Mouse (Mus musculus): Measurements from ENCODE around the gene Pak1. TPM values are rescaled to one million over a fixed set of nuclear protein-coding genes. Genes with fewer than 3 reads are reported as not detected.

The Pak1 gene
- total and polyA plus RNA-seq, 2 experiments from 2014 or later: 0.79 to 1.2 TPM

GRCm38 (mm10) chr7:97821875-97822274, 33.5 kb downstream of the Pak1 start:
- no peak overlapping the region for H3K4me2 ChIP-seq (ENCODE audit: low read depth, low read length)
- TF ChIP-seq EP300 (IDR thresholded peaks at IDR 0.05; ENCODE audit: low read depth) (no peak), CTCF (IDR thresholded peaks at IDR 0.05; ENCODE audit: low read depth) (no peak)
- no peaks in the 10 kb centered on the region for H3K9me3 ChIP-seq (replicated peaks; ENCODE audit: control insufficient read depth, low read length)
- no peak overlapping the region for H3K9ac ChIP-seq (replicated peaks; ENCODE audit: low read depth, low read length)
- no peak for ATAC-seq (ENCODE audit: insufficient read depth, low read depth)
- no peaks in the 10 kb centered on the region for H3K27me3 ChIP-seq (ENCODE audit: control insufficient read depth, insufficient read depth, low read length)
- no peak for DNase-seq (ENCODE audit: low spot score)
- H3K4me3 ChIP-seq (ENCODE audit: low read depth, low read length): no peak overlapping the region
- H3K27ac ChIP-seq (ENCODE audit: low read depth): no peak overlapping the region
- 83% methylated on average over 2 of the region's 2 CpGs for WGBS
- H3K36me3 ChIP-seq (replicated peaks; ENCODE audit: control insufficient read depth, insufficient read depth, low read length): no peaks in the 10 kb centered on the region
- H3K4me1 ChIP-seq (ENCODE audit: control insufficient read depth, insufficient read depth): no peaks in the 10 kb centered on the region

- Histone ChIP-seq H3K4me2 (ENCODE audit: low read depth, low read length) (no peak overlapping the region), H3K9me3 (replicated peaks; ENCODE audit: control insufficient read depth, low read length) (no peaks in the 10 kb centered on the region), H3K36me3 (replicated peaks; ENCODE audit: control insufficient read depth, insufficient read depth, low read length) (no peaks in the 10 kb centered on the region), H3K9ac (replicated peaks; ENCODE audit: low read depth, low read length) (no peak overlapping the region), H3K4me1 (ENCODE audit: control insufficient read depth, insufficient read depth) (no peaks in the 10 kb centered on the region), H3K27me3 (ENCODE audit: control insufficient read depth, insufficient read depth, low read length) (no peaks in the 10 kb centered on the region), H3K27ac (ENCODE audit: low read depth) (no peak overlapping the region), H3K4me3 (ENCODE audit: low read depth, low read length) (no peak overlapping the region)
- TF ChIP-seq CTCF (IDR thresholded peaks at IDR 0.05; ENCODE audit: low read depth): no peak
- TF ChIP-seq EP300 (IDR thresholded peaks at IDR 0.05; ENCODE audit: low read depth): no peak
- DNase-seq (ENCODE audit: low spot score) (no peak), ATAC-seq (ENCODE audit: insufficient read depth, low read depth) (no peak)
- 66% methylated on average over 2 of the region's 2 CpGs for WGBS
These were observed 40.8 kb downstream of the Pak1 start for GRCm38 (mm10) chr7:97829091-97829490.

GRCm38 (mm10) chr7:97830739-97831138, 42.4 kb downstream of the Pak1 start:
- ATAC-seq (ENCODE audit: insufficient read depth, low read depth) (no peak), DNase-seq (ENCODE audit: low spot score) (no peak)
- H3K9ac ChIP-seq (replicated peaks; ENCODE audit: low read depth, low read length): no peak overlapping the region
- H3K4me1 ChIP-seq (ENCODE audit: control insufficient read depth, insufficient read depth): no peaks in the 10 kb centered on the region
- H3K4me3 ChIP-seq (ENCODE audit: low read depth, low read length): no peak overlapping the region
- no peaks in the 10 kb centered on the region for H3K27me3 ChIP-seq (ENCODE audit: control insufficient read depth, insufficient read depth, low read length)
- H3K4me2 ChIP-seq (ENCODE audit: low read depth, low read length): no peak overlapping the region
- H3K36me3 ChIP-seq (replicated peaks; ENCODE audit: control insufficient read depth, insufficient read depth, low read length): no peaks in the 10 kb centered on the region
- H3K27ac ChIP-seq (ENCODE audit: low read depth): no peak overlapping the region
- whole genome bisulfite sequencing: 62% methylated on average over 3 of the region's 3 CpGs
- H3K9me3 ChIP-seq (replicated peaks; ENCODE audit: control insufficient read depth, low read length): no peaks in the 10 kb centered on the region
- no peak for TF ChIP-seq CTCF (IDR thresholded peaks at IDR 0.05; ENCODE audit: low read depth)
- no peak for TF ChIP-seq EP300 (IDR thresholded peaks at IDR 0.05; ENCODE audit: low read depth)

GRCm38 (mm10) chr7:97832987-97833386, 44.6 kb downstream of the Pak1 start:
- WGBS: 78% methylated on average over 2 of the region's 2 CpGs

GRCm38 (mm10) chr7:97838574-97838973, 50.2 kb downstream of the Pak1 start:
- TF ChIP-seq EP300 (IDR thresholded peaks at IDR 0.05; ENCODE audit: low read depth) (no peak), CTCF (IDR thresholded peaks at IDR 0.05; ENCODE audit: low read depth) (no peak)
- Histone ChIP-seq H3K9me3 (replicated peaks; ENCODE audit: control insufficient read depth, low read length) (no peaks in the 10 kb centered on the region), H3K4me1 (ENCODE audit: control insufficient read depth, insufficient read depth) (no peaks in the 10 kb centered on the region), H3K27ac (ENCODE audit: low read depth) (no peak overlapping the region), H3K9ac (replicated peaks; ENCODE audit: low read depth, low read length) (no peak overlapping the region), H3K27me3 (ENCODE audit: control insufficient read depth, insufficient read depth, low read length) (no peaks in the 10 kb centered on the region), H3K4me3 (ENCODE audit: low read depth, low read length) (no peak overlapping the region), H3K4me2 (ENCODE audit: low read depth, low read length) (no peak overlapping the region), H3K36me3 (replicated peaks; ENCODE audit: control insufficient read depth, insufficient read depth, low read length) (no peaks in the 10 kb centered on the region)
- no peak for ATAC-seq (ENCODE audit: insufficient read depth, low read depth)
- no peak for DNase-seq (ENCODE audit: low spot score)

More at GRCm38 (mm10) chr7:97832987-97833386, 44.6 kb downstream of the Pak1 start:
- H3K36me3 ChIP-seq (replicated peaks; ENCODE audit: control insufficient read depth, insufficient read depth, low read length): no peaks in the 10 kb centered on the region
- no peaks in the 10 kb centered on the region for H3K9me3 ChIP-seq (replicated peaks; ENCODE audit: control insufficient read depth, low read length)
- H3K9ac ChIP-seq (replicated peaks; ENCODE audit: low read depth, low read length): no peak overlapping the region
- no peak overlapping the region for H3K4me3 ChIP-seq (ENCODE audit: low read depth, low read length)
- H3K27ac ChIP-seq (ENCODE audit: low read depth): no peak overlapping the region
- H3K4me1 ChIP-seq (ENCODE audit: control insufficient read depth, insufficient read depth): no peaks in the 10 kb centered on the region
- ATAC-seq (ENCODE audit: insufficient read depth, low read depth) (no peak), DNase-seq (ENCODE audit: low spot score) (no peak)
- H3K27me3 ChIP-seq (ENCODE audit: control insufficient read depth, insufficient read depth, low read length): no peaks in the 10 kb centered on the region
- no peak for TF ChIP-seq EP300 (IDR thresholded peaks at IDR 0.05; ENCODE audit: low read depth)
- TF ChIP-seq CTCF (IDR thresholded peaks at IDR 0.05; ENCODE audit: low read depth): no peak
- H3K4me2 ChIP-seq (ENCODE audit: low read depth, low read length): no peak overlapping the region

- Histone ChIP-seq H3K9ac (replicated peaks; ENCODE audit: low read depth, low read length) (no peak overlapping the region), H3K36me3 (replicated peaks; ENCODE audit: control insufficient read depth, insufficient read depth, low read length) (no peaks in the 10 kb centered on the region), H3K4me1 (ENCODE audit: control insufficient read depth, insufficient read depth) (no peaks in the 10 kb centered on the region), H3K4me3 (ENCODE audit: low read depth, low read length) (no peak overlapping the region), H3K9me3 (replicated peaks; ENCODE audit: control insufficient read depth, low read length) (no peaks in the 10 kb centered on the region), H3K27me3 (ENCODE audit: control insufficient read depth, insufficient read depth, low read length) (no peaks in the 10 kb centered on the region), H3K27ac (ENCODE audit: low read depth) (no peak overlapping the region), H3K4me2 (ENCODE audit: low read depth, low read length) (no peak overlapping the region)
- TF ChIP-seq EP300 (IDR thresholded peaks at IDR 0.05; ENCODE audit: low read depth): no peak
- no peak for TF ChIP-seq CTCF (IDR thresholded peaks at IDR 0.05; ENCODE audit: low read depth)
- ATAC-seq (ENCODE audit: insufficient read depth, low read depth) (no peak), DNase-seq (ENCODE audit: low spot score) (no peak)
- whole genome bisulfite sequencing: 81% methylated on average over 5 of the region's 5 CpGs
These were observed 53.0 kb downstream of the Pak1 start for GRCm38 (mm10) chr7:97841311-97841710.
